Mouse (Mus musculus) G1E (cell line): ENCODE results near the gene Epha1.

Experiments
- CTCF ChIP-seq: IDR thresholded peaks from 2 replicates; pipeline ENCODE4 v1.5.1; 2012; ENCODE audit warnings: low read depth, low read length, inconsistent platforms, mixed read lengths
- TAL1 ChIP-seq: conservative IDR thresholded peaks from 2 replicates; pipeline ENCODE4 v1.6.1; 2012; ENCODE audit warnings: low read depth, low read length, inconsistent platforms, mixed read lengths

- TF ChIP-seq CTCF: no peak
- TF ChIP-seq TAL1: no peak
Observed at GRCm38 (mm10) chr6:42375131-42375530, 2.1 kb upstream of the Epha1 start.
